Mouse (Mus musculus): ENCODE measurements at regions not wholly inside any gene's neighbourhood (a gene's known extent, or its start where the extent isn't known, plus 50 kb on each side); places are given as distances from the start of the nearest gene placed in this dataset.
A peak's percentile ranks its signal among the peaks of the same experiment; 100 is the strongest.

- no peak overlapping the region for H3K27ac ChIP-seq (ENCODE audit: control insufficient read depth, insufficient read depth, low read depth, low read length)
- H3K36me3 ChIP-seq (ENCODE audit: control insufficient read depth, insufficient read depth, low read length) = no peaks in the 10 kb centered on the region
- TF ChIP-seq POLR2A (IDR thresholded peaks at IDR 0.05; ENCODE audit: control insufficient read depth, low read depth, low read length) (no peak), CTCF (IDR thresholded peaks at IDR 0.05; ENCODE audit: control insufficient read depth, insufficient read depth, insufficient replicate concordance, low read depth, low read length) (no peak)
- no peak overlapping the region for H3K4me3 ChIP-seq (ENCODE audit: control insufficient read depth, low read depth, low read length)
- H3K4me1 ChIP-seq (ENCODE audit: control insufficient read depth, insufficient read depth, low read length) = no peaks in the 10 kb centered on the region
- H3K27me3 ChIP-seq (ENCODE audit: control insufficient read depth, insufficient read depth, low read length) = no peaks in the 10 kb centered on the region
These were observed 173.8 kb upstream of the Gm4791 start for GRCm38 (mm10) chr9:46824703-46825102.

DNA sequence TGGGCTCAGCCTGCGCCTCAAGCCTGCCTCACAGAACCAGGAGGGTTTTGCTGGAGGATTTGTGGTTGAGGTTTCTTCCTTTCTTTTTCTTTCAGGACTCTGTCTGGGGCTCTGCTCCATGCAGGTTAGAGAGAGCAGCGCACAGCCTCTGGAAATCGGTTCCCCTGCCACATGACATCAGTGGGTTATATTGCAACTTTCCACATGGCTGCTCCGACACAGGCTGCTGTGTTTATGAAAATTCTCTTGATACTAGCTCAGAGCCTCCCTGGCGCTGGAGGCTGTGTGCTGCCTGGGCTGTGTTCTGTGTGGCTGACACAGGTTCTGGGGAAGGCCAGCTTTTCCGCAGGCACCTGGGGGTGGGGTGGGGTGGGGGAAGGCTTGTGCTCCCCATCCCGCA is 178.7 kb upstream of the Gm4791 start:
- Histone ChIP-seq H3K4me1 (ENCODE audit: control insufficient read depth, insufficient read depth, low read length) (no peaks in the 10 kb centered on the region; the same call in 1 of the 2 replicates), H3K36me3 (ENCODE audit: control insufficient read depth, insufficient read depth, low read length) (no peaks in the 10 kb centered on the region), H3K27me3 (ENCODE audit: control insufficient read depth, insufficient read depth, low read length) (no peaks in the 10 kb centered on the region), H3K4me3 (ENCODE audit: control insufficient read depth, low read depth, low read length) (no peak overlapping the region), H3K27ac (ENCODE audit: control insufficient read depth, insufficient read depth, low read depth, low read length) (no peak overlapping the region)
- TF ChIP-seq POLR2A (IDR thresholded peaks at IDR 0.05; ENCODE audit: control insufficient read depth, low read depth, low read length) (no peak), CTCF (IDR thresholded peaks at IDR 0.05; ENCODE audit: control insufficient read depth, insufficient read depth, insufficient replicate concordance, low read depth, low read length) (no peak)

- H3K4me3 ChIP-seq (ENCODE audit: control insufficient read depth, low read depth, low read length) = no peak overlapping the region
- H3K27me3 ChIP-seq (ENCODE audit: control insufficient read depth, insufficient read depth, low read length) = no peaks in the 10 kb centered on the region
- H3K36me3 ChIP-seq (ENCODE audit: control insufficient read depth, insufficient read depth, low read length) = no peaks in the 10 kb centered on the region
- TF ChIP-seq CTCF (IDR thresholded peaks at IDR 0.05; ENCODE audit: control insufficient read depth, insufficient read depth, insufficient replicate concordance, low read depth, low read length) (no peak), POLR2A (IDR thresholded peaks at IDR 0.05; ENCODE audit: control insufficient read depth, low read depth, low read length) (no peak)
- H3K4me1 ChIP-seq (ENCODE audit: control insufficient read depth, insufficient read depth, low read length) = peaks cover 2% of the 10 kb centered on the region
- H3K27ac ChIP-seq (ENCODE audit: control insufficient read depth, insufficient read depth, low read depth, low read length) = no peak overlapping the region
These were observed 179.2 kb upstream of the Gm4791 start for GRCm38 (mm10) chr9:46819376-46819775.

DNA sequence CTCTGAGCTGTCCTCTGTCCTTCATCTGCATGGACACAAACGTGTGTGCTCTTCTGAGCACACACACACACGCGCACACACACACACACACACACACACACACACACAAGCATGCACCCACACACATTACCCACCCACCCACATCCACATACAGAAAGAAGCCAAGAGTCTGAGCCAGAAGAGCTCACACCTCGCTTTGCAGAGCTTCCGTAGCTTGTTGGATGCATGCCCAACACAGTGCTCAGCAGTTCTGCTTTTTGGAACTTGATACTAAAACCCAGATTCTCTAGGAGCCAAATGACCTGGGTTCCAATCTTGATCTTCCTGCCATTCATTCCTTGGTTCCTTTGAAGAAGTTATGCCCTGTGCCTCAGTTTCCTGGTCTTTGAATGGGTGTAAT is 182.4 kb upstream of the Gm4791 start:
- H3K27me3 ChIP-seq (ENCODE audit: control insufficient read depth, insufficient read depth, low read length) = no peaks in the 10 kb centered on the region
- H3K4me1 ChIP-seq (ENCODE audit: control insufficient read depth, insufficient read depth, low read length) = peaks cover 4% of the 10 kb centered on the region
- H3K36me3 ChIP-seq (ENCODE audit: control insufficient read depth, insufficient read depth, low read length) = no peaks in the 10 kb centered on the region
- no peak for TF ChIP-seq CTCF (IDR thresholded peaks at IDR 0.05; ENCODE audit: control insufficient read depth, insufficient read depth, insufficient replicate concordance, low read depth, low read length)
- no peak for TF ChIP-seq POLR2A (IDR thresholded peaks at IDR 0.05; ENCODE audit: control insufficient read depth, low read depth, low read length)
- H3K27ac ChIP-seq (ENCODE audit: control insufficient read depth, insufficient read depth, low read depth, low read length) = no peak overlapping the region
- H3K4me3 ChIP-seq (ENCODE audit: control insufficient read depth, low read depth, low read length) = no peak overlapping the region

DNA sequence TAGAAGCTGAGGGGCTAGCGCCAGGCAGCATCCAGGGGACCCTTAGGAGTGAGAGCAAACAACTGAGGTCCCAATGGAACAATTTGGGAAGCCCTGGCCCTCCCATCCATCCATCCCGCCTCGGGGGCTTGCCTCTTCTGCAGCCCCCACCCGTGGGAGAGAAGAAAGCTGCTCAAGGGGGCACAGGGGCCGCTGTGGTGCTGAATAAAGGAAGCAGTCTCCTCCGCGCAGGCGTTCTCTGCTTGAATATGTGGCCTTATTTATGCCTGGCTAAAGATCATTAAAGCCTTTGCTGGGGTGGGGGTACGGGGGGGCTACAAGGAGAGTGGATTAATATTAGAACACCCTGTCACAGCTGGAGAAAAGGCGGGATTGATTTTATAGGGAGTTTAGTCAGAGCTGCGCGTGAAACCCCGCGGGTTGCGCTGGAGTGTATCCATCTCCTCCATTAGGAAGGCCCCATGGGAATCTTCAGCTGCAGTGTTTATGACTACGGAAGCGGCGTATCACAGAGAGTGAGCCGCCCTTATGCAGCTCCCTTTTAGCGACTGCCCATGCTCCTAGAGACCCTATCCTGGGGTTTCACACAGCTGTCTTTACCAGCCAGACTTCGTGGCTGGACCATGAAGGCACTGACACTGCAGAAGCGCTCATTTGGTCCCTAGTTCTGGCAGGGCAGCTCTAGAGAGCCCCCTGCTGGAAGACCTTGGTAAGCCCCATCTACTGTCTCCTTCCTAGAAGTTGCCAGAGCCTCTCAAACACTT is 183.9 kb upstream of the Gm4791 start:
- no peaks in the 10 kb centered on the region for H3K36me3 ChIP-seq (ENCODE audit: control insufficient read depth, insufficient read depth, low read length)
- H3K27me3 ChIP-seq (ENCODE audit: control insufficient read depth, insufficient read depth, low read length) = no peaks in the 10 kb centered on the region
- peak overlapping the region; percentile 71 for H3K4me3 ChIP-seq (ENCODE audit: control insufficient read depth, low read depth, low read length)
- peaks cover 4% of the 10 kb centered on the region for H3K4me1 ChIP-seq (ENCODE audit: control insufficient read depth, insufficient read depth, low read length)
- TF ChIP-seq POLR2A (IDR thresholded peaks at IDR 0.05; ENCODE audit: control insufficient read depth, low read depth, low read length) (no peak), CTCF (IDR thresholded peaks at IDR 0.05; ENCODE audit: control insufficient read depth, insufficient read depth, insufficient replicate concordance, low read depth, low read length) (peak; percentile 68; the same call in 1 of the 2 replicates)
- H3K27ac ChIP-seq (ENCODE audit: control insufficient read depth, insufficient read depth, low read depth, low read length) = no peak overlapping the region

DNA sequence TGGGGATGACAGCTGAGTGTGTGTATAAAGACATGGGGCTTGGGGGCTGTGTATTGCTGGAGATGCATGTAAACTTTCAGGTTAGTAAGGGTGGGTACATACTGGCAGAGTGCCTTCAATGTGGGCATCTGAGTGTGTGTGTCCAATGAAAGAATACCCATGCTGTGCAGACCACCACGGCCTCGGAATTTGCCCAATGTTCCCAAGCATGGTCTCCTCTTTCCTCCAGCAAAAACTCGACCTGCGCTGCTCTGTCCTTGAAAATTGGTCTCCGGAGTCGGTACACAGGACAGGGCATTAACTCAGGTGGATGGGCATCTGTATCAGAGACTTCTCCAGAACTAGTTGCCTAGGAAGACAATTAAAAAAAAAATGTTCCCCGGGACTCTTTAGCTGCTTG is 188.3 kb upstream of the Gm4791 start:
- Histone ChIP-seq H3K27ac (ENCODE audit: control insufficient read depth, insufficient read depth, low read depth, low read length) (no peak overlapping the region), H3K4me3 (ENCODE audit: control insufficient read depth, low read depth, low read length) (no peak overlapping the region), H3K27me3 (ENCODE audit: control insufficient read depth, insufficient read depth, low read length) (no peaks in the 10 kb centered on the region), H3K4me1 (ENCODE audit: control insufficient read depth, insufficient read depth, low read length) (peaks cover 4% of the 10 kb centered on the region), H3K36me3 (ENCODE audit: control insufficient read depth, insufficient read depth, low read length) (no peaks in the 10 kb centered on the region)
- TF ChIP-seq CTCF (IDR thresholded peaks at IDR 0.05; ENCODE audit: control insufficient read depth, insufficient read depth, insufficient replicate concordance, low read depth, low read length) = no peak
- no peak for TF ChIP-seq POLR2A (IDR thresholded peaks at IDR 0.05; ENCODE audit: control insufficient read depth, low read depth, low read length)

- Histone ChIP-seq H3K4me1 (ENCODE audit: control insufficient read depth, insufficient read depth, low read length) (no peaks in the 10 kb centered on the region; the same call in 1 of the 2 replicates), H3K27me3 (ENCODE audit: control insufficient read depth, insufficient read depth, low read length) (no peaks in the 10 kb centered on the region), H3K36me3 (ENCODE audit: control insufficient read depth, insufficient read depth, low read length) (no peaks in the 10 kb centered on the region), H3K27ac (ENCODE audit: control insufficient read depth, insufficient read depth, low read depth, low read length) (no peak overlapping the region), H3K4me3 (ENCODE audit: control insufficient read depth, low read depth, low read length) (no peak overlapping the region)
- TF ChIP-seq POLR2A (IDR thresholded peaks at IDR 0.05; ENCODE audit: control insufficient read depth, low read depth, low read length) (no peak), CTCF (IDR thresholded peaks at IDR 0.05; ENCODE audit: control insufficient read depth, insufficient read depth, insufficient replicate concordance, low read depth, low read length) (no peak)
These were observed 203.1 kb upstream of the Gm4791 start for GRCm38 (mm10) chr9:46795446-46795845.

Measured in testis, adult 2 months (tissue).